Mouse (Mus musculus) stomach, embryonic 14.5 days (tissue): ENCODE measurements around the gene Sept10. TPM values are rescaled to one million over a fixed set of nuclear protein-coding genes. Genes with fewer than 3 reads are reported as not detected.
A peak's percentile ranks its signal among the peaks of the same experiment; 100 is the strongest.

ENCODE experiments used
- ATAC-seq: fragments of 200-750 bp; cut with Nextera tagmentation; 2 replicates; pipeline ENCODE4 v1.8.0; 2017; ENCODE audit warnings: low read depth, moderate TSS enrichment; ENCODE audit not compliant: insufficient number of reproducible peaks, insufficient read depth, low FRiP score
- H3K27ac ChIP-seq: fragments of 300-500 bp; sonication (generic); 2 replicates; pipeline ENCODE4 v1.5.1; 2014; ENCODE audit warnings: mild to moderate bottlenecking, low read length, moderate library complexity, mixed read lengths
- H3K27me3 ChIP-seq: fragments of 300-500 bp; sonication (generic); 2 replicates; pipeline ENCODE4 v1.6.1; 2014; ENCODE audit warnings: low read length, control low read depth, mixed read lengths; ENCODE audit not compliant: control insufficient read depth, insufficient read depth
- H3K36me3 ChIP-seq: fragments of 300-500 bp; sonication (generic); 2 replicates; pipeline ENCODE4 v1.6.1; 2014; ENCODE audit warnings: mild to moderate bottlenecking, control low read depth, low read length, moderate library complexity, mixed read lengths; ENCODE audit not compliant: control insufficient read depth, insufficient read depth
- H3K4me1 ChIP-seq: fragments of 300-500 bp; sonication (generic); 2 replicates; pipeline ENCODE4 v1.6.1; 2014; ENCODE audit warnings: low read length, control low read depth, mixed read lengths; ENCODE audit not compliant: control insufficient read depth, insufficient read depth
- H3K4me2 ChIP-seq: fragments of 300-500 bp; sonication (generic); replicated peaks from 2 replicates; pipeline ENCODE4 v1.6.1; 2014; ENCODE audit warnings: low read depth, low read length, control low read depth
- H3K4me3 ChIP-seq: fragments of 300-500 bp; sonication (generic); 2 replicates; pipeline ENCODE4 v1.5.1; 2014; ENCODE audit warnings: low read depth, low read length, control low read depth
- H3K9ac ChIP-seq: fragments of 300-500 bp; sonication (generic); replicated peaks from 2 replicates; pipeline ENCODE4 v1.6.1; 2014; ENCODE audit warnings: low read depth, mild to moderate bottlenecking, control low read depth, low read length, moderate library complexity, mixed read lengths
- H3K9me3 ChIP-seq: fragments of 300-500 bp; sonication (generic); 2 replicates; pipeline ENCODE4 v1.6.1; 2016; ENCODE audit warnings: low read depth, low read length, control low read depth; ENCODE audit not compliant: control insufficient read depth
- WGBS: fragments of 180-500 bp; shearing (Covaris S2); extraction: QIAGEN DNeasy Blood & Tissue Kit; methylation state at CpG from one replicate; pipeline ENCODE4 v1.1.7; 2014; 5-methylcytosine and 5-hydroxymethylcytosine counted together
- polyA plus RNA-seq: library from polyadenylated mRNA; unstranded; fragments of >200 nt; fragmentation: Nextera tagmentation; extraction: Ambion mirVana; gene quantifications from 2 replicates; pipeline ENCODE4 v1.2.1, GENCODE M21; 2014

The Sept10 gene
- polyA plus RNA-seq, 1 experiment from 2014 or later = 49.7 TPM

- 2% methylated on average over 49 of the region's 49 CpGs for WGBS
- ATAC-seq = peak; percentile 6; the same call in 1 of the 2 replicates
Measured at GRCm38 (mm10) chr10:59222271-59223101, 839 bp upstream of the Sept10 start.

GRCm38 (mm10) chr10:59220824-59221472 lies 699 bp downstream of the Sept10 start:
- H3K27ac ChIP-seq = peak overlapping the region; percentile 91
- ATAC-seq = no peak
- peak overlapping the region; percentile 57 for H3K4me2 ChIP-seq
- no peaks in the 10 kb centered on the region for H3K36me3 ChIP-seq
- H3K9me3 ChIP-seq = no peaks in the 10 kb centered on the region
- H3K27me3 ChIP-seq = no peaks in the 10 kb centered on the region
- H3K9ac ChIP-seq = peak overlapping the region; percentile 77
- WGBS = under 1% methylated on average over 39 of the region's 39 CpGs
- peak overlapping the region; percentile 85 for H3K4me3 ChIP-seq
- peaks cover 4% of the 10 kb centered on the region; the same call in 1 of the 2 replicates for H3K4me1 ChIP-seq

More at GRCm38 (mm10) chr10:59222271-59223101, 839 bp upstream of the Sept10 start:
- peak overlapping the region; percentile 93 for H3K4me2 ChIP-seq
- H3K4me3 ChIP-seq = peak overlapping the region; percentile 85
- no peaks in the 10 kb centered on the region for H3K9me3 ChIP-seq
- no peaks in the 10 kb centered on the region for H3K36me3 ChIP-seq
- H3K27ac ChIP-seq = peak overlapping the region; percentile 91
- peaks cover 4% of the 10 kb centered on the region; the same call in 1 of the 2 replicates for H3K4me1 ChIP-seq
- H3K27me3 ChIP-seq = no peaks in the 10 kb centered on the region
- H3K9ac ChIP-seq = peak overlapping the region; percentile 77

- no peaks in the 10 kb centered on the region for H3K36me3 ChIP-seq
- H3K27ac ChIP-seq = no peak overlapping the region
- no peak overlapping the region for H3K4me3 ChIP-seq
- no peak for ATAC-seq
- H3K4me2 ChIP-seq = no peak overlapping the region
- H3K9ac ChIP-seq = no peak overlapping the region
- no peaks in the 10 kb centered on the region for H3K4me1 ChIP-seq
- H3K27me3 ChIP-seq = no peaks in the 10 kb centered on the region
- H3K9me3 ChIP-seq = no peaks in the 10 kb centered on the region
Measured at GRCm38 (mm10) chr10:59200011-59200410, 21.6 kb downstream of the Sept10 start.

- no peak for ATAC-seq
- Histone ChIP-seq H3K4me3 (no peak overlapping the region), H3K27me3 (no peaks in the 10 kb centered on the region), H3K9ac (no peak overlapping the region), H3K36me3 (no peaks in the 10 kb centered on the region), H3K4me2 (no peak overlapping the region), H3K27ac (no peak overlapping the region), H3K9me3 (no peaks in the 10 kb centered on the region), H3K4me1 (no peaks in the 10 kb centered on the region)
- WGBS = 93% methylated on average over 3 of the region's 3 CpGs
Measured at GRCm38 (mm10) chr10:59196763-59197162, 24.9 kb downstream of the Sept10 start.

GRCm38 (mm10) chr10:59194891-59195290 lies 26.8 kb downstream of the Sept10 start:
- Histone ChIP-seq H3K9ac (no peak overlapping the region), H3K9me3 (no peaks in the 10 kb centered on the region), H3K27ac (no peak overlapping the region), H3K36me3 (no peaks in the 10 kb centered on the region), H3K4me3 (no peak overlapping the region), H3K4me2 (no peak overlapping the region), H3K4me1 (no peaks in the 10 kb centered on the region), H3K27me3 (no peaks in the 10 kb centered on the region)
- no peak for ATAC-seq
- WGBS = 65% methylated on average over 5 of the region's 5 CpGs

GRCm38 (mm10) chr10:59182306-59182705 lies 39.3 kb downstream of the Sept10 start:
- Histone ChIP-seq H3K27me3 (no peaks in the 10 kb centered on the region), H3K36me3 (no peaks in the 10 kb centered on the region), H3K4me3 (no peak overlapping the region), H3K27ac (no peak overlapping the region), H3K4me2 (no peak overlapping the region), H3K4me1 (no peaks in the 10 kb centered on the region), H3K9me3 (no peaks in the 10 kb centered on the region), H3K9ac (no peak overlapping the region)
- WGBS = 64% methylated on average over 3 of the region's 3 CpGs
- ATAC-seq = no peak

GRCm38 (mm10) chr10:59179620-59180019 lies 42.0 kb downstream of the Sept10 start:
- H3K4me3 ChIP-seq = no peak overlapping the region
- no peak overlapping the region for H3K9ac ChIP-seq
- H3K36me3 ChIP-seq = peaks cover 3% of the 10 kb centered on the region
- no peaks in the 10 kb centered on the region for H3K9me3 ChIP-seq
- no peak for ATAC-seq
- H3K4me1 ChIP-seq = no peaks in the 10 kb centered on the region
- no peak overlapping the region for H3K4me2 ChIP-seq
- H3K27me3 ChIP-seq = no peaks in the 10 kb centered on the region
- WGBS = 54% methylated on average over 3 of the region's 3 CpGs
- no peak overlapping the region for H3K27ac ChIP-seq

GRCm38 (mm10) chr10:59172539-59172938 lies 49.1 kb downstream of the Sept10 start:
- H3K27me3 ChIP-seq = no peaks in the 10 kb centered on the region
- no peaks in the 10 kb centered on the region for H3K4me1 ChIP-seq
- no peak overlapping the region for H3K27ac ChIP-seq
- no peak overlapping the region for H3K4me3 ChIP-seq
- H3K9me3 ChIP-seq = no peaks in the 10 kb centered on the region
- no peak overlapping the region for H3K9ac ChIP-seq
- no peak for ATAC-seq
- peaks cover 3% of the 10 kb centered on the region for H3K36me3 ChIP-seq
- WGBS = 83% methylated on average over 1 of the region's 1 CpGs
- H3K4me2 ChIP-seq = no peak overlapping the region
